Mouse (Mus musculus): ENCODE measurements at regions not wholly inside any gene's neighbourhood (a gene's known extent, or its start where the extent isn't known, plus 50 kb on each side); places are given as distances from the start of the nearest gene placed in this dataset.

DNA sequence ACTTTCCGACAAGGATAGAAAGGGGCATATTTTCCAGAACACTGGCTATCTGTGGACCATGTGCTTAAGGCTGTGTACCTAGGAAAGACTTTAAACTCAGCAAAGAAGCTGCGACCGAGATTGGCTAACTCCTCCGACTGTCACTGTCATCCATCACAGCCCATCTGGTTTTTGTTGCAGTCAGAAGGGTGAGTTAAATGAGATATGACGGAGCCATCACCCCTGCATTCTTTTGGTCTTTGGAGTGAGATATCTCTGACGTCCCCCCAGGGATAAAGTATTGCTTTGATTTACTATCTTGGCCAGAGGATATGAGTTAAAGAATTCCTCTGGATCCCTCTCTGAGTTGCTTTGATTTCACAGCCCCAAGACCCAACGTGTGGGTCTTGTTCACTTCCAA is 160.0 kb upstream of the Ubash3b start:
- no peak for DNase-seq (ENCODE audit: low read depth)

DNA sequence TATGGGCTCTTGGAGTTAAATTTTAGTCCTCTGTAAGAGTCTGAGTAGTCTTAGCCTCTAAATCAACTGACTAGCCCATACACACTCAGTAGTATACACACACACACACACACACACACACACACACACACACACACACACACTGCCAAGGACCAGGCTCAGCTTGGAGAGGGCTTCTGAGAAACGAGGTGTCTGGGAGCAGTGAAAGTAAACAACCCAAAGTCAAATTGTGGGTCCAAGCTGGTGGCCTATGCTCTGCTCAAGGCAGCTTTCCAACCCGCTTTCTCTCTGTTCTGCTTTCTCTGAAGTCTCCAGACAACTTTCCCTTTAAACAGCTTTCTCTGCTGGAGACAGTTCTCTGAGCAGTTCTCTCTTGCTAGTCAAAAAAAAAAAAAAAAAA is 157.6 kb upstream of the Ubash3b start:
- no peak for DNase-seq (ENCODE audit: low read depth)

DNA sequence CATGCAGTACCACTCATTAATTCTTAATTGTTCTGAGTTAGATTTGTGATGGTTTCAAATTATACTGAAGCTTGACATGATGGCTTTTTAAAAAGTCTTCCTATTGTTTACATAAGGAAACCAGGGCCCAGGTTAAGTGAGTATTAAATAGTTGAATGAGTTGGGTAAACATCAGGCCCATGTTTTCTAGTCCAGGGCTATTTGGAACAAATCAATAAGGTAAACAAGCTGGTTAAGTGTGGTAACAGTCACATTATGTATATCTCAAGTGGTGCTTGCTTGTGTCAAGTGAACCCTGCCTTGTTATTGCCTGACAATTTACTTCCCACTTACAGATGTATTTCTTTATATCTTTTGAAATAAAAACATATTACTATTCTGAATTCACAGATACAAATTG is 144.7 kb upstream of the Ubash3b start:
- no peak for DNase-seq (ENCODE audit: low read depth)

DNA sequence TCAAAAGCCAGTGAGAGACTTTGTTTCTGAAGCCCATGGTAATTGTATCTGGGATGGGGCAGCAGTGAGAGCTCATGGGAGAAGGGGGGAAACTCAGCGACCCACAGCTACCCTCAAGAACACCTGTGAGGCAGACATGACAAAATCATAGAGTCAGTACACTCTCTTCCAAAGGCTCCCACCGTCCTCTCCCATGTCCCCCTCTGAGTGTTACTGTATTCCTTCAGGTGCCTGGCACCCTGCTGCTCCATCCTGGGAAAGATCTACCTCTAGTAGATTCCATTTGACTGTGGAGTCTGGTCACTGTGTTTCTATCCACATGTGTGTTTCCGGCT is 142.0 kb upstream of the Ubash3b start:
- DNase-seq (ENCODE audit: low read depth), result no peak

DNA sequence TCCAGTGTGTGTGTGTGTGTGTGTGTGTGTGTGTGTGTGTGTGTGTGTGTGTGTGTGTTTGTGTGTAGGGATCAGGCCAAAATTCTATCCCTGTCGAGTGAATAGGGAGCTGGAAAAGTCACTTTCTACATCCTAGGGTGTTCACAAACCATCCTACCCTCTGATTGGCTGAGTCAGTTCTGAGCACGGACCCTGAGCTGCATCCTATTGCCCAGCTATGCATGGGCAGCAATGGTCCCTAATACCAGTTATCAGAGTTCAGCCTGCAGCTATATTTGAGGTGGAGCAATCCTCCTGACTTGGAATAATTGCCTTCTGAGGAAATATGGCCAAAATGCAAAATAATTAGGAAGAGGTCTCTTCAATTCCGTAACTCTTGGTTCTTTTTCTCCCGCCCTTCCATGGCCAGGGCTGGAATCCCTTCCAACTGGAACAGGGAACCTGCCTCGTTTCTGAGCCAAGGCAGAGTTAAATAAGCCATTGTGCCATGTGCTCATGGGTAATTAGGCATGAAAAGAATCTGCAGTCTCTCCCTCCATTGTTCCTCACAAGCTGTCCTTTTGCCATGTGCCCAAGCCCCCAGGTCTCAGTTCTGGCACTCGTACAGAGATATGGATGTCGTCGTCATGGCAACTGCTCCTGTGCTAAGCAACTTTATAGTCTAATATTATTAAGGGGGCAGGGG is 141.5 kb upstream of the Ubash3b start:
- no peak for DNase-seq (ENCODE audit: low read depth)

DNA sequence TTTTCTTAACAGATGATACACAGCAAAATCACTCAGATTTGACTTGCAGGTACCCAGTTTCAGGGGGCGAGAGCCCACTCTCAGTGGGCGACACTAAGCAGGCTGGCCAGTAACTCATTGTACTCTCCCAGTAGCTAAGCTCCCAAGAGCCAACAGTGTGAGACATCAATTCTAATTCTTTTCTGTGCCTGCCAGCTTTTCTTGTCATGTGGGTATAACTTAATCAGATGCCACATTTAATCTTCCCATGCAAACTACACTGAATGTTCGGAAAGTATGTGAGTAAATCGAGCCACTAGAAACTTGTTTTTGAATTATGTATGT is 124.6 kb upstream of the Ubash3b start:
- no peak for DNase-seq (ENCODE audit: low read depth)

DNA sequence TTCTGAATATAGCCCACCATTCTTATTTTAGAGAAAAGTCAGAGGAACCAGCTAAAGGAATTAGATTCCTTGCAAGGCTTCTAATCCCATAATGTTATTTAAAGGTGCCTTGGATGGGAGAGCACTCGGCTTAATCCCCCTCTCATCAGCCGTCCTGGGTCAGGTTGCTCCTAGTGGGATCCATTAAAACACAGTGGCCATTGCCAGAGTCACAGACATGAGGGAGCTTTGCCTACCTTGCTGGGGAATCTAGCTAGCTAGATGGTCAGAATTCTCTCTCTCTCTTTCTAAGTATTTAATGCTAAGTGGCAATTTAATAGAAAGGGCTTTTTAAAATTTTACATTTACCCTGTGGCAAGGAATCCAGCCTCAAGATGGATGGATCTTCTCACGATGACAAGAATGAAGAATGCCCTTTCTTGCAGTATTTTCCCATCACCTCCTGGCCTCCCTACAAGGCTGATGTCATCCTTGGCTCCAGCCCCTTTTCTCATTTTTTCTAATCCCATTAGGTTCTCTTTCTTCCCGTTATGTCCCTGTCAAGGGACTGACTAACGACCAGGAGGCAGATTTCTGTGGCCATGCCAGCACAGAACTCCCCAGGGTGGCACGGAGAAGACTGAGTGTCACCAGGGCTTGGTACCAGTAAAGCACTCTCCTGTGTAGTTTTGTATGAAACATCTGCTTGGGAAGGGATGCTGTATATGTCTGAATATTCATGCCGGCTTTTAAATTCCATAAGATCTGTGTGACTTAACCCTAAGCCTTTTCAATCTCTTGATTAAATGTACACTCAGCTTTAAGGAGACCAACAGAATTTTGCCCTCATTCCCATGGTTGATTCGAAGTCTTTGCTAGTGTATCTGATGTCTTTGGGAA is 124.0 kb upstream of the Ubash3b start:
- DNase-seq (ENCODE audit: low read depth), result no peak

DNA sequence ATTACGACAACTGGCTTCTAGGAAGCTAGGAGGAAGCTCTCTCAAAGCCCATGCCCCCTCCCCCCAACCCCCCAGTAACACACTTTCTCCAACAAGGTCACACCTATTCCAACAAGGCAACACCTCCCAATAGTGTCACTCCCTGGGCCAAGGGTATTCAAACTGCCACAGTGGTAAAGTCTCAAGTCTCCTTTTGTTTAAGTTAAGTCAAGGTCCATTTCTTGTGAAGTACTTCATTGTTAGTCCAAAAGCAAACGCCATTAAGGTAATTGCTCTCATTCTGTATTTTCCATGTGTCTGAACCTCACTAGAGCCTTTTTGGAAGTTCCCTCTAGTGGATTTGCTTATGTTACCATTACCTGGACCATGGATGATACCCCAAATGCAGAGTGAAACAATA is 116.2 kb upstream of the Ubash3b start:
- DNase-seq (ENCODE audit: low read depth), result no peak

DNA sequence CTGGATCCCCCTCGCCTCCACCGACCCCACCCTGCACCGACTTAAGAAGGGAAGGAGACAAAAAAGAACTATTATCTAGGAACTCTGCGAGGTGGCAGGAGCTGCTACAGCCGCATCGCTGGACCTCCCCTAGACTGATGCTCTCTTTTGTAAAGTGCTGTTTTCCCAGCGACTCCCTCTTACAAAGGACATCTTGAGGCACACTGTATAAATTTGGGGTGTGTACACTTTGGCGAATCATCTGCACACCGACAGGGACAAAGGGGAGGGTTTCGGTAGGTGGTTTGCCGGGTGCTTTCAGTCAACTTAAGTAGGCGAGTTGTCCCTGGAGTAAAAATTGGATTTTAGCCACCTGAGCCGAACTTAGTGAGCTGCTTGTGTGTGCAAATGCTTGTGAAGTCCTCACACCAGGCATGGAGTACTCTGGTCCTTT is 112.4 kb upstream of the Ubash3b start:
- DNase-seq (ENCODE audit: low read depth), result no peak

DNA sequence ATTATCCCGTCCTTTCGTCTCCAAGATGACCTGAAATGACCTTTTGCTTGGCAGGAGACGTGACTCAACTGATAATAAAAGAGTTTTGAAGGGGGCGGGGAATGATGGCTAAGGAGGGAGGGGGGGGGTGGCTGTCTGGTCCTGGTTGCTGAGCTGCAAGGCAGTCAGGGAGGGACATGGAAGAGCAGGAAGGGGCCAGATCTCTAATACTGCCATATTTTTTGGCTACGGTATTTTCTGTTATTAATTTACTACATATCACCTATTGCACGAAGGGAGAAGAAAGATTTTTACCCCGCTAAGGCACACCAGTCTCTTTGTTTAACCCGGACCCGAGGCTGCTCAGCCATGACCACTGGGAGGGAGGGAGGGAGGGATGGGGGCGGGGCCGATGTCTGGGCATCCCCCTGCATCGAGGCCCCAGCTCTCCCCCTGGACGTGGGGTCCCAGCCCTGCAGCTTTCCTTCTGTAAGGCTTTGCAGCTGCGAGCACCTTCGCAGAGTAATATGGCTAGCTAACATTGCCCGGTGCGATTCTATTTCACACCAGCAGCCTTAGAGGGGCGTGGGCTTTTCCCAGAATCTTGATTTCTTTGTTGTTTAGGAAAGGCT is 111.8 kb upstream of the Ubash3b start:
- DNase-seq (ENCODE audit: low read depth), result no peak

DNA sequence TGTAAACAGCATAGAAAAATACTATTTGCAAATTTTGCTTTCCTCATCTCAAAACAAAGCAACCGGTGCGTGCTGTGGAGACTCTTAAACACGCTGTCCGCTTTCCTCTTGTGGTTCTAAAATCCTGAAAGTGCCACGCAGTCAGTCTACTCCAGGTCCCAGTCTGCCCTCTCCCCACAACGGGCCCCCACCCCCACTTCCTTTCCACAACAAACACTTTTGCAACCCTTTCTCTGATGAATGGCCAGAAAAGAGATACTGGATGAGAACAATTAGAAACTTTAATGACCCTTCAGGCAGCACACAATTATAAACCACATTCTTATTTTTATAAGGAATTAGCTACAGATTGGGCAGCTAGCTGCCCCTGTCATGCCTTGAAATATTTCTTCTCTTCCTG is 111.1 kb upstream of the Ubash3b start:
- no peak for DNase-seq (ENCODE audit: low read depth)

DNA sequence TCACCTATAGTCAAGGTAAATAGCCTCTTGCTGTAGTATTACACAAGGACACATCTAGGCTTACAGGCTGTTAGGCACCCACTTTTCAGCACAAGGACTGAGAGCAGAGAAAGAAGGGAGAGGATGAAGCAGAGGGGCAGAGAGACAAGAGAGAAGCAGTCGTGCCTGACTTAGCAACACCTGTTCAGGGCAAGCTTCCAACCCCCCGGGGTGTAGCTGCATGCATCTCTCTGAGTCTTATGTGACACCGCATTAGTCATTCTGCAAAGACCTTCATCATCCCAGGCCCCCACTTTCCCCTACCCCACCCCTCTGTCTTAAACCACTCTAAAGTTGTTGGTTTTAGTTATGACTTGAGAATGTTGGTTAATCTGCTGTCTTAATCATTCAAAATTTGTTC is 106.6 kb upstream of the Ubash3b start:
- DNase-seq (ENCODE audit: low read depth), result no peak

DNA sequence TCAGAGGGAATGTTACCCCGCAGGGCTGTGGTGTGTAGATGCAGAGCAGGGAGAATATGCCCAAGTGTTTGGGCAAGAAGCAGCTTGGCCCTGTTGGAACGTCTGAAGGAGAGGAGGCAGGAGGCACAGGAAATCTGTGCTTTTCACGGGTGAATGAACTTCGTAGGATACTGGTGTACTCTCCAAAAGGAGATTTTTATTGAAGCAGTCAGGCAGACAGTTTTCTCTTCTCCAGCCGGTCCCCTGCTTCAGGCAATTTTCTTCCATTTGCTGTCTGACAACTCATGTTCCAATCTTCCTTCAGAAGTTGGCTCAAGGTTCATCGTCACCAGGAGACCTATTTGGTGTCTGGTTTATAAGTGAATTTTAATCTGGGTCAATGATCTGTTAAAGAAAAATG is 103.0 kb upstream of the Ubash3b start:
- no peak for DNase-seq (ENCODE audit: low read depth)

DNA sequence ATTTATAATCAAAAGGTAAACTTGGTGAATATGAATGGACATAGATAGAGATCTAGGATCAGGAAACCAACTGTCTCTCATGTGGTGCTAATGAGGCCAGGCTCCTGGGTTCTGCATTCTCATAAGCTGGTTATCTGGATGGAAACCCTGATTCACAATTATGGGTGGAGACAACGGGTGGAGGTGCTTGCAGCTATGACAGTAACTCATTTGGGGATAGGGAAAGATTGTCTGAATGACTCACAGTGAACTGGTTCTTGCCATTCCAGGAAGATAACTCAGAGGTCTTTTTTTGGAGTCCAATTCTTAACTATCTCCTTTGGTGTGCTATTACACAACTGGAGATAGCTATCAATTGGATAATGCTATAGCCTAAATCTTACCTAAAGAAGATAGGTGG is 95.7 kb upstream of the Ubash3b start:
- no peak for DNase-seq (ENCODE audit: low read depth)

DNA sequence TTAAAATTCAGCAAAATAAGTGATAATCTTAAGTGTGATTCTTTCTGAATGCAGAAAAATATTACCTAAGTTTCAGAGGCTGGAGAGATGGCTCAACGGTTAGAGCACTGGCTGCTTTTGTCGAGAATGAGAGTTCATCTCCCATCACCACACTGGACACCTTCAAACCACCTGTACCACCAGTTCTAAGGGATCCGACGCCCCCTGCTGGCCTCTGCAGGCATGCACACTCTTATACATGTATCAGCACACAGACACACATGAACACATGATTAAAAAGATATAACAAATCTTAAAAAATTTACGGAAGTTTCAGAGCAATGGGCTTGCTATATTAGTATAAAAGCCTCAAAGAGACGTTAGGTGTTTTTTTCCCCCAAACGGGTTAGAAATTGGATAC is 80.9 kb upstream of the Ubash3b start:
- no peak for DNase-seq (ENCODE audit: low read depth)

DNA sequence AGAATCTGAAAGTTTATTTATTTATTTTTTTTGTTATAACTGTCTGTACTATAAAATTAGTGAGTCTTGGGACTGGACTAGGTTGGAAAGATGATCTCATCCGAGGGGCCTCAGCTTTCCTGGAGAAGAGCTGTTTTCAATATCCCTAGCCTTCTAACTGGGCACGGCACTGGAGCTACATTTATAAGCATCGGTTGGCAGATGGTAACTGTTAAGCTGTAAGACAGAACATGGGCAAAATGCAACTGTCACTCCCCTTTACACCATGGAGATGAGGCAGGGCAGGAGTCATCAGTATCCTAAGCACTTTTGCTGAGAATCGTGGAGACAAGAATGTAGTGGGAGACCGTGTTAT is 77.6 kb upstream of the Ubash3b start:
- no peak for DNase-seq (ENCODE audit: low read depth)

DNA sequence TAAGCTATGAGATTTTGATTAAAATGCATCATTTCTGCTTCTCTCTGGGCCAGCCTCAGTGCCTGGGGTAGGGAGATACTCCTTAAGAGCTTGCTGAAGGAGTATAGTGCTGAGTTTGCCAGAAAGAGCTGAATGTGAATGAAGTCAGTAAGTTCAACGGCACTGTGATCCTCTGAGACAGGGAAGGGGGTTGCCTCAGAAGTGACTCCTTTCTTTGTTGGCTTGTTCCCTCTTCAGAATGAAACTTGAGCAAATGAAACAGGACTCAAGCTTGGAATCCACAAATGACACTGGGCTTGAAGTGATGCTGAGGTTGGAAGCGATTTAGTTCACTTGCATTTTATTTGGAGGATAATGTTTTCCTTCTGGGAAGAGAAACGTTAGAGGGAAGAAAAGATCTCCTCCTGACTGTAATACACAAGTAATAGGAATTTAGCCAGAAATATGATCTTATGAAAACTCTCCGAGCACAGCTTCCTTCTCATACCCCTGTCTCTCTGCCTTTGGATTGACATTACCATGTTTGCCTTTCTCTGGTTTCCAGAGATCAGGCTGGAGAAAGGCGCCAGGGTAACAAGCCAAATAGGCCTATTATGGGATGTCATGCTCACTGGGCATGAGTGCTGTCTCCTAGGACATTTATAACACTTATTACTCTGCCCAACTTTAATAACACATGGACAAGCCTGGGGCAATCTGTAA is 77.0 kb upstream of the Ubash3b start:
- DNase-seq (ENCODE audit: low read depth), result no peak

DNA sequence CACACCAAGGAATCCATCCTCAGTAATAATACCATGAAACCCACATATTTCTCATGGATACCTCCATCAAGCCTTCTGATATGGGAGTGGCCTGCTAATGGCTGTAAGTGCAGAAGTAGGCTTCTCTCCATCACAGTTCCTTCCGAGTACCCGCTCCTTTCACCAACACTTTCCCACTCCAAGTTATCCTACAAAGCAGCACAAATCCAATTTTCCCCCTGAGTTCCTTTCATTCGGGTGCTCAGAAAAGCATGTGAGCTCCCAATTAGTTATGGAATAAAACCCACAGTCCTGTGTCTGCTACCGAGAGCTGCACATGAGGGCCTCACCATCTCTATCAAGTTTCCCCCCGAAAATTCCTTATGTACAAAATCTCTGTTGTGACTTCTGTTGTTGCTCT is 75.8 kb upstream of the Ubash3b start:
- no peak for DNase-seq (ENCODE audit: low read depth)

DNA sequence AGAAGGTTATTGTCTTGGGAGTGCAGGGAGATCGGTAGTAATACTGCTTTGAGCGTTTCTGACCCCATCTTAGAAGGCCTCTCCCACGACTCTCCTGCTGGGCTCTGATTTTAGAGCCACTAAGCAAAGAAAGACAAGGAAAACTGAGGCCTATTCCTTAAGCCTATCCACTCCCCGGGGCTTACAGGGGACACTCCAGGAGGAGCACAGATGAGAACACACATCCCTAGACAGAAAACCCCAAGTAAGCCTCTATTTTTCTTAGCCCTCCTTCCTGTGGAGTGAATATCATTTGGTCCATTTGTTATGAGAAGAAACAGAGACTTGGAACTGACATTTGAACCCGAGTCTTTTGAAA is 67.7 kb upstream of the Ubash3b start:
- DNase-seq (ENCODE audit: low read depth), result no peak

DNA sequence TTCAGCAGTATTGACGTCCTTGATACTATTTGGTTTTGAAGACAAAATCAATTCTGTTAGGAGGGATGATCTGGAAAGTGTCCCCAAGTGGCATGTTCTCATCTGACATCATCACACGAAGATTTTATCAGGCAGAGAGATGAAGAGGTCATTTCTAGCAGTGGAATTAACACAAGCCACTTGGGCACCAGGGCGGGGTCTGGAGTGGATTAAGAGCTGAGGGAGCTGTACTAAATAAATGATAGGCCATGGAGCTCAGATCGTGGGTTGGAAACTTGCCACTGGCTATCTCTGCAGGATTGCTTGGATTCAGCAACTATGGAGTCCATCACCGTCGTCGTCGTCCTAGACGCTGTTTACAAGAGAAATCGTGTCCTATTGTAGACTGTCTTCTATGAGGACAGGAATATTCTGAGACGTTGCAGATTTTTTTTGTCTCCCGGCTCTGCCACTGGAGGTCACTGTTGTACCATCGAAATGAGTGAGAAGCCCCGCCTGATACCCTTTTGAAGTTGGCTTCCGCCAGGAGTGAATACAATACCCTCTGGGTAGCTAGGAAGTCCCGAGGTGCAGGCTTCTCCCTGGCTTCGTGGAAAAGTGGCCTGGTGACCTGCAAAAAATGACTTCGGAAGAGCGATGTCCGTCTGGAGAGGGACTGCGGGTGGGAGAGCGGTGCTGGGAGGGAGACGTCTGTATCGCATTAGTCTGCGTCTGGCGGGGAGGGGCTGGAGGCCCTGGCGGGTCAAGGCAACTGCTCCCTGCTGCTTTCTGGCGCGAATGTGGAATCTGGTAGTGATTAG is 67.1 kb upstream of the Ubash3b start:
- DNase-seq (ENCODE audit: low read depth), result peak; percentile 81

DNA sequence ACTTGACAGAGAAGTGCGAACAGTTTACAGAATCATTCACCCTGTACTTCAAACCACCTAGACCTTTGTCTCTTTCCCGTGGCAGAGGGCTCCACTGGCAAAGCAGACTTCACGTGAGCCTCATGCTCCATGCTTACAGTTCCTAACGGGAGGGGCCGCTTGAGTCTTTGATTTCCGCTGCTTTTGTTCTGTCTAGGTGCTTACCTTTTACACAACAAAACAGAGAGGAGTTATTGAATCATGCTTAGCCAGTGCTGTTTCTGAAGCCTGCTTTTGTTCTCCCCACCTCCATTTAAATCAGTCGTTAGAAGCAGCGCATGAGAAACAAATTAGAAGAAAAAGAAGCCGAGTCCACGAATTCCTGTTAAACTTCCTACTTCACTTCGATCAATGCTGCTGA is 61.9 kb upstream of the Ubash3b start:
- DNase-seq (ENCODE audit: low read depth), result no peak

DNA sequence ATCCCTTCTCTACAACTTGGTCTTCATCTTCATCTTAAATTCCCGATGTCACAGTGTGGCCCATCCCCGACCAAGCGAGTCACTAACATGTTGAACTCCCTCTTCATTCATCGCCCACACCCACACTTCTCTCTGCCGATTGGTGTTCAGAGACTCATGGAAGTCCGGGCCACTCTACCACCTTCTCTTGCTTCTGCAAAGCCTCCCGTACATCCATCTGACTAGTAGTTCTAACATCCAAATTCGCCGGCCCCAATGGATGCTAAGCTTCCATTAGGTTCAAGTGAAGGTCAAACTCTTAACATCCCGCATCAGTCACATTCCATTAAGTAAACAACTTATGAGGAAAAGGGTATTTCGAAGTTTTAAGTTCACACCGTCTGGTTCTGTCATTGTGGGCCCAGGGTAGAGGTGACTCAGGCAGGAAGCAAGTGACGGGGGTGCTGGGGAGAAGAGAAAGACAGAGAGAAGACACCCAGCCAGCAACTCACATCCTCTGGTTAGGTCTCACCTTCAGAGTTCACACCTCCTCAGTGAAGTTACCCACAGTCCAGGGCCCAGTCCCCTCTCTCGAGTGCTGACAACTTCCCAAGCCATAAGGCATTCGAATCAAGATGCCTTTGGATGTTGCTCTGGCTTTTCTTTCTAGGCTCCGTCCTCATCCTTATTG is 61.0 kb upstream of the Ubash3b start:
- DNase-seq (ENCODE audit: low read depth), result no peak
